Comparison of ENCODE assay signal across 8 mouse cellular contexts in genomic region chr15:102144274-102144711, GRCm38 (mm10). TPM values are rescaled to one million over a fixed set of nuclear protein-coding genes. Genes with fewer than 3 reads are reported as not detected.
DNase-seq lines count a peak whose midpoint lies in the region; ATAC-seq and TF ChIP-seq lines count a peak whose summit lies in the region.

Gene Igfbp6 (plus strand): TSS chr15:102144362.

- peak within 1 kb of the TSS; percentile 37; the same call in 1 of the 2 replicates for H3K27ac ChIP-seq in kidney, embryonic 14.5 days (ENCODE audit: low read depth, low read length)
- no peak within 1 kb of the TSS for H3K27ac ChIP-seq in heart, embryonic 11.5 days (ENCODE audit: low read depth, low read length)
- H3K27ac ChIP-seq in limb, embryonic 11.5 days (replicated peaks; ENCODE audit: low read depth, low read length), result no peak within 1 kb of the TSS
- no peak within 1 kb of the TSS for H3K27ac ChIP-seq in midbrain, postnatal 0 days (ENCODE audit: low read depth, low read length)

- H3K4me1 ChIP-seq in kidney, embryonic 14.5 days (ENCODE audit: control insufficient read depth, insufficient read depth, low read length), result 0 out of 2 replicates have a peak, but pooled peaks cover 5% of the 10 kb centered on the region
- peaks cover 17% of the 10 kb centered on the region for H3K4me1 ChIP-seq in heart, embryonic 11.5 days (ENCODE audit: control insufficient read depth, insufficient read depth, low read length)
- peaks cover 3% of the 10 kb centered on the region; the same call in 1 of the 2 replicates for H3K4me1 ChIP-seq in limb, embryonic 11.5 days (ENCODE audit: control insufficient read depth, insufficient read depth, low read length)
- no peaks in the 10 kb centered on the region for H3K4me1 ChIP-seq in midbrain, postnatal 0 days (ENCODE audit: insufficient read depth, low read length)

- no peaks in the 10 kb centered on the region for H3K9me3 ChIP-seq in kidney, embryonic 14.5 days (ENCODE audit: control insufficient read depth, low read length)
- H3K9me3 ChIP-seq in heart, embryonic 11.5 days (replicated peaks; ENCODE audit: control insufficient read depth, low read length), result no peaks in the 10 kb centered on the region
- no peaks in the 10 kb centered on the region for H3K9me3 ChIP-seq in limb, embryonic 11.5 days (ENCODE audit: control insufficient read depth, low read length)
- H3K9me3 ChIP-seq in midbrain, postnatal 0 days (ENCODE audit: low read length), result no peaks in the 10 kb centered on the region

- peak within 1 kb of the TSS; percentile 41 for H3K4me2 ChIP-seq in kidney, embryonic 14.5 days (replicated peaks; ENCODE audit: low read depth, low read length)
- peak within 1 kb of the TSS; percentile 53 for H3K4me2 ChIP-seq in heart, embryonic 11.5 days
- H3K4me2 ChIP-seq in limb, embryonic 11.5 days (ENCODE audit: low read depth, severe bottlenecking), result peak within 1 kb of the TSS; percentile 46
- peak within 1 kb of the TSS; percentile 21; the same call in 1 of the 2 replicates for H3K4me2 ChIP-seq in midbrain, postnatal 0 days (ENCODE audit: low read depth, low read length, poor library complexity, severe bottlenecking)

- H3K27me3 ChIP-seq in kidney, embryonic 14.5 days (ENCODE audit: control insufficient read depth, insufficient read depth, low read length), result peaks cover 13% of the 10 kb centered on the region
- H3K27me3 ChIP-seq in heart, embryonic 11.5 days (ENCODE audit: control insufficient read depth, insufficient read depth, low read length), result peaks cover 26% of the 10 kb centered on the region
- H3K27me3 ChIP-seq in limb, embryonic 11.5 days (ENCODE audit: control insufficient read depth, insufficient read depth, low read length), result peaks cover 30% of the 10 kb centered on the region
- peaks cover 26% of the 10 kb centered on the region for H3K27me3 ChIP-seq in midbrain, postnatal 0 days (ENCODE audit: insufficient read depth, low read length)

- peak within 1 kb of the TSS; percentile 31; the same call in 1 of the 2 replicates for H3K9ac ChIP-seq in kidney, embryonic 14.5 days (ENCODE audit: low read depth, low read length)
- H3K9ac ChIP-seq in heart, embryonic 11.5 days (ENCODE audit: low read depth, low read length), result peak within 1 kb of the TSS; percentile 30; the same call in 1 of the 2 replicates
- H3K9ac ChIP-seq in limb, embryonic 11.5 days (ENCODE audit: low read length), result peak within 1 kb of the TSS; percentile 38
- no peak within 1 kb of the TSS for H3K9ac ChIP-seq in midbrain, postnatal 0 days (replicated peaks; ENCODE audit: low read length, poor library complexity, severe bottlenecking)

- H3K36me3 ChIP-seq in kidney, embryonic 14.5 days (ENCODE audit: control insufficient read depth, insufficient read depth, low read length), result no peaks in the 10 kb centered on the region
- H3K36me3 ChIP-seq in heart, embryonic 11.5 days (ENCODE audit: control insufficient read depth, insufficient read depth, low read length), result no peaks in the 10 kb centered on the region
- no peaks in the 10 kb centered on the region for H3K36me3 ChIP-seq in limb, embryonic 11.5 days (ENCODE audit: control insufficient read depth, insufficient read depth, low read length)
- no peaks in the 10 kb centered on the region for H3K36me3 ChIP-seq in midbrain, postnatal 0 days (ENCODE audit: insufficient read depth, low read length)

- TF ChIP-seq CTCF in midbrain, postnatal 0 days (IDR thresholded peaks at IDR 0.05), result no peak

- peak; percentile 57 for ATAC-seq in kidney, embryonic 14.5 days (ENCODE audit: low FRiP score, low TSS enrichment)
- no peak for ATAC-seq in heart, embryonic 11.5 days (replicated peaks; ENCODE audit: insufficient number of reproducible peaks, low FRiP score, low TSS enrichment)
- no peak for ATAC-seq in limb, embryonic 11.5 days (ENCODE audit: insufficient number of reproducible peaks, low FRiP score, low TSS enrichment, low read depth)
- ATAC-seq in midbrain, postnatal 0 days (ENCODE audit: low FRiP score), result no peak

- DNase-seq in kidney, postnatal 10 days, result no peak
- DNase-seq in adrenal gland, postnatal 4 days (ENCODE audit: low spot score in 2 of 2), result no peak
- DNase-seq in limb, embryonic 11.5 days (ENCODE audit: low spot score), result no peak
- no peak for DNase-seq in midbrain, postnatal 0 days (ENCODE audit: low spot score)
- no peak for DNase-seq in thymus, postnatal 36 days
- DNase-seq in T-cell, adult 2 months (ENCODE audit: low spot score), result no peak

- WGBS in kidney, embryonic 14.5 days, result 4% methylated on average over 22 of the region's 22 CpGs
- WGBS in heart, embryonic 11.5 days (ENCODE audit: insufficient replicate concordance), result 9% methylated on average over 22 of the region's 22 CpGs
- WGBS in limb, embryonic 11.5 days, result 5% methylated on average over 22 of the region's 22 CpGs
- 9% methylated on average over 22 of the region's 22 CpGs for WGBS in midbrain, postnatal 0 days

- peak within 1 kb of the TSS; percentile 26 for H3K4me3 ChIP-seq in kidney, embryonic 14.5 days (ENCODE audit: low read length)
- H3K4me3 ChIP-seq in heart, embryonic 11.5 days (ENCODE audit: low read depth, low read length), result peak within 1 kb of the TSS; percentile 23; the same call in 1 of the 2 replicates
- H3K4me3 ChIP-seq in limb, embryonic 11.5 days (ENCODE audit: low read depth, low read length), result peak within 1 kb of the TSS; percentile 9; the same call in 1 of the 2 replicates
- no peak within 1 kb of the TSS for H3K4me3 ChIP-seq in midbrain, postnatal 0 days (ENCODE audit: low read depth, low read length)

RNA-seq across cellular contexts. Expression of gene Igfbp6, which starts in this region (rescaled TPM):
- polyA plus RNA-seq in kidney, embryonic 14.5 days (2014; fragmentation: Nextera tagmentation; extraction: Ambion mirVana), result 24.0 and 27.1 TPM in 2 replicates
- total RNA-seq in adrenal gland, postnatal 4 days (2021), result 10 to 100 TPM; 33.9 to 34.4 TPM
- polyA plus RNA-seq in heart, embryonic 11.5 days (2014; fragmentation: Nextera tagmentation; extraction: Ambion mirVana), result 0.70 and 1.1 TPM in 2 replicates
- 0.17 and 0.57 TPM in 2 replicates for polyA plus RNA-seq in limb, embryonic 11.5 days (2014; fragmentation: Nextera tagmentation; extraction: Ambion mirVana)
- 11.9 and 13.6 TPM in 2 replicates for total RNA-seq in midbrain, postnatal 0 days (2014; rRNA removed)
- 9.9 and 12.7 TPM in 2 replicates for polyA plus RNA-seq in midbrain, postnatal 0 days (2015; fragmentation: Nextera tagmentation; extraction: Ambion mirVana)
